ENCODE assay signal across 22 mouse cellular contexts in genomic region chr5:124879801-124880200, GRCm38 (mm10).
"Had no signal": no experiment of that assay in that cellular context is flagged by ENCODE, and none has a peak within 500 bp of the region (broad histone marks: within the 10 kb centered on the region; RNA-seq: fewer than 3 reads in every experiment).

No protein-coding gene starts in this region.

- H3K27ac ChIP-seq: limb, embryonic 10.5 days; limb, embryonic 13.5 days; liver, embryonic 12.5 days; liver, embryonic 15.5 days; lung, embryonic 15.5 days; midbrain, embryonic 10.5 days; neural tube, embryonic 12.5 days; neural tube, embryonic 15.5 days; stomach, embryonic 15.5 days had no signal

- DNase-seq: kidney, adult 9 months; kidney, postnatal 14 days; kidney, postnatal 4 days; liver; lung, adult 18-20 months; lung, postnatal 10 days; lung, postnatal 36 days; midbrain, embryonic 14.5 days; retina, postnatal 1 day; right cerebral cortex, postnatal 25 days; spleen, adult 18-20 months; thymus, postnatal 36 days had no signal

- H3K27me3 ChIP-seq: limb, embryonic 13.5 days; liver, embryonic 12.5 days; liver, embryonic 15.5 days; lung, embryonic 15.5 days; megakaryocyte, embryonic 14.5 days; neural tube, embryonic 12.5 days; neural tube, embryonic 15.5 days; stomach, embryonic 15.5 days had no signal

- ATAC-seq: liver, embryonic 12.5 days had no signal

- H3K4me3 ChIP-seq: limb, embryonic 10.5 days; limb, embryonic 13.5 days; liver, embryonic 12.5 days; liver, embryonic 15.5 days; lung, embryonic 15.5 days; megakaryocyte, embryonic 14.5 days; midbrain, embryonic 10.5 days; neural tube, embryonic 12.5 days; neural tube, embryonic 15.5 days; stomach, embryonic 15.5 days had no signal

- H3K4me2 ChIP-seq: limb, embryonic 13.5 days; liver, embryonic 12.5 days; liver, embryonic 15.5 days; lung, embryonic 15.5 days; neural tube, embryonic 12.5 days; neural tube, embryonic 15.5 days; stomach, embryonic 15.5 days had no signal

- H3K4me1 ChIP-seq: midbrain, embryonic 10.5 days; stomach, embryonic 15.5 days had no signal
